Mouse (Mus musculus): ENCODE measurements around the gene Lin37.

DNA sequence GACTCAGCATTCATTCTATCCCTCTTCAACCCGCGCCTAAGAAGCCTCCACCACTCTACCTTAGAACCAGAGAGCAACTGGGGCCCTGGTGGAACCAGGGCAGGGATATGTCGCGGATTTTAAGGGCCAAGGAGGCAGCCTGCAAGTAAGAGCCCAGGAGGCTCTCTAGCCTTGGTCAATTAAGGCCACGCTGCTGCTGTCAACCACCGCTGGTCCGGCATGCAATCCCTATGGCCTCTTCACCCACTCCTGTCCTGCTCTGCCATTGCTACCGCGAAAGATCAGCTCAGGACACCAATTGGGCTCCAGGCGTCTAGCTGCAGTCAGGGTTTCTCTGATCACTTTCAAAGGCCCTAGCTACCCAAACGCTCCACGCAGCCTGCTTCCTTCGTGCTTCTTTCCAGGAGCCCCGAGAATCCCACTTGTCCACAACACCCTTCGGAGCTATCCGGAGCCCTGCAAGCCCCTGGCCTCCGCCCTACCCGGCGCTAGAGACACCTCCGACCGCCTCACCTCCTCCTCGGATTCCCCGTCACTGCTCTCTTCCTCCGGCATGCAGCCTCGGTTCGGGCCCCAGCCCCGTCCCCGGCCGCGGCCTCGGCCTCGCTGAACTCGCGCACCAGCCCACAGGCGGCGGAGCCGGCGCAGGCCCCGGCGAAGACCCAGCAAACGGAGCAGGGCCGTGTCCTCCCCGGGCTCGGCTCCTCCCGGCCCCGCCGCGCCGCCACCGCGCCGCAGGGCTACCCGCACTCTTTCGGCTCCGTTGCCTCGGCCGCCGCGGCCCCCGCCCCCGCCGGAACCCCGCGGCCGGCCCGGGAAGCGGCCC, 28.4 kb upstream of the Lin37 start:
- TF ChIP-seq CTCF (IDR thresholded peaks at IDR 0.05; ENCODE audit: control insufficient read depth, insufficient read depth, low read length) (no peak), POLR2A (IDR thresholded peaks at IDR 0.05; ENCODE audit: borderline replicate concordance, control insufficient read depth, low read depth, low read length) (no peak)
